Mouse (Mus musculus) liver, postnatal 0 days (tissue): ENCODE measurements around the gene Utp6. TPM values are rescaled to one million over a fixed set of nuclear protein-coding genes. Genes with fewer than 3 reads are reported as not detected.

Experiments
- ATAC-seq: fragments of 200-750 bp; cut with Nextera tagmentation; 2 replicates; pipeline ENCODE4 v1.8.0; 2017; ENCODE audit warnings: mild to moderate bottlenecking, moderate library complexity
- DNase-seq: peaks from one replicate; pipeline ENCODE4 v3.0.0-alpha.2; 2016
- H3K27ac ChIP-seq: fragments of 300-500 bp; sonication (generic); 2 replicates; pipeline ENCODE4 v1.5.1; 2014; ENCODE audit warnings: antibody characterized with exemption, moderate library complexity, mild to moderate bottlenecking, low read depth
- H3K27me3 ChIP-seq: fragments of 300-500 bp; sonication (generic); 2 replicates; pipeline ENCODE4 v1.6.1; 2014; ENCODE audit warnings: low read length, control low read depth, mixed read lengths; ENCODE audit not compliant: insufficient read depth
- H3K36me3 ChIP-seq: fragments of 300-500 bp; sonication (generic); replicated peaks from 2 replicates; pipeline ENCODE4 v1.6.1; 2014; ENCODE audit warnings: mild to moderate bottlenecking, control low read depth, low read length, moderate library complexity, mixed read lengths; ENCODE audit not compliant: insufficient read depth
- H3K4me1 ChIP-seq: fragments of 300-500 bp; sonication (generic); 2 replicates; pipeline ENCODE4 v1.6.1; 2014; ENCODE audit warnings: antibody characterized with exemption, mild to moderate bottlenecking, control low read depth; ENCODE audit not compliant: insufficient read depth
- H3K4me2 ChIP-seq: fragments of 300-500 bp; sonication (generic); 2 replicates; pipeline ENCODE4 v1.6.1; 2014; ENCODE audit warnings: low read depth, mild to moderate bottlenecking, low read length, moderate library complexity, mixed read lengths
- H3K4me3 ChIP-seq: fragments of 300-500 bp; sonication (generic); 2 replicates; pipeline ENCODE4 v1.5.1; 2014; ENCODE audit warnings: low read depth, low read length
- H3K9ac ChIP-seq: fragments of 300-500 bp; sonication (generic); replicated peaks from 2 replicates; pipeline ENCODE4 v1.6.1; 2014; ENCODE audit warnings: mild to moderate bottlenecking, moderate library complexity
- H3K9me3 ChIP-seq: fragments of 300-500 bp; sonication (generic); 2 replicates; pipeline ENCODE4 v1.6.1; 2016; ENCODE audit warnings: mild to moderate bottlenecking, control low read depth, low read length, mixed read lengths
- CTCF ChIP-seq: sonication (generic); IDR thresholded peaks from 2 replicates; pipeline ENCODE4 v1.5.1; 2016; ENCODE audit warnings: antibody characterized with exemption, low read depth
- EP300 ChIP-seq: IDR thresholded peaks from 2 replicates; pipeline ENCODE4 v1.6.1; 2016; ENCODE audit warnings: antibody characterized with exemption, low read depth, mild to moderate bottlenecking
- WGBS: fragments of 180-500 bp; shearing (Covaris S2); extraction: QIAGEN DNeasy Blood & Tissue Kit; methylation state at CpG from one replicate; pipeline ENCODE4 v1.1.7; 2014; ENCODE audit not compliant: insufficient replicate concordance; 5-methylcytosine and 5-hydroxymethylcytosine counted together
- polyA plus RNA-seq: library from polyadenylated mRNA; unstranded; fragments of >200 nt; fragmentation: Nextera tagmentation; extraction: Ambion mirVana; gene quantifications from 2 replicates; pipeline ENCODE4 v1.2.1, GENCODE M21; 2015

Utp6 gene
- polyA plus RNA-seq, 1 experiment from 2014 or later, result 15.1 TPM

DNA sequence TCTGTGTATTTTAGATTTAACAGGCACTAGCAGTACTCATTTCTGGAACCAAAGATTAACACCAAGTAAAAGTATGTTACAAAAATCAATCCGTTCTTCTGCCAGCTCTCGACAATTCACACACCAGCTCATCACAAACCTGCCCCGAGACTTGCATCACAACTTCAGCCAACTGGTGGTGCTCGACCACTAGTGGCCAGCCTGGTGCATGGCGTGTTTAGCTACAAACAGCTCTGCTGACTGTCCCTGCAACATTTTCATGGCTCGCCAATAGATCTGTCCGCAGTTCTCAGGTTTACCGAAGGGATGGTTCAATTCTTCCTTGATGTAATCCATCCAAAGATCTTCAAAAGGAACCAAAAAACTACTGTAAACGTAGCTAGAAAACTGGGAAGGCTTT, 26.4 kb downstream of the Utp6 start:
- TF ChIP-seq CTCF, result 0 out of 2 replicates have a peak, but pooled peaks have one; percentile 4
- TF ChIP-seq EP300, result no peak
- Histone ChIP-seq H3K27me3 (no peaks in the 10 kb centered on the region), H3K9ac (no peak overlapping the region), H3K4me3 (no peak overlapping the region), H3K9me3 (no peaks in the 10 kb centered on the region), H3K27ac (no peak overlapping the region), H3K4me2 (no peak overlapping the region), H3K4me1 (no peaks in the 10 kb centered on the region), H3K36me3 (peaks cover 34% of the 10 kb centered on the region)
- DNase-seq (no peak), ATAC-seq (no peak)
- WGBS, result 80% methylated on average over 9 of the region's 9 CpGs

DNA sequence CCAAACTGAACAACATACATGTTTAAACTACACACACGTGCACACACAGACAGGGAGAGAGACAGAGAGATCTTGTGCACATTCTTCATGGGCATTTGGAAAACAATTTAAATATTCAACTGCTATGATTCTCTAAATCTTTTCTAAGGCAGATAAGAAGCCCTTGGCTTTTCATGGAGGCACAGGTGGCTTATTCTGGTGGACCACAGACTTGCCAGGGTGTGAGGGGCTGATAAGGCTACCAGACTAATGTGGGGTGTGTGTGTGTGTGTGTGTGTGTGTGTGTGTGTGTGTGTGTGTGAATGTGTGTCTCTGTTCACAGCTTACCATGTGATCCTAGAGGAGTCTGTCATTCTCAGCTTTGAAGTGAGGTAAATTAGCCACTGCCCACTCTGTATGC, 39.4 kb downstream of the Utp6 start:
- no peak for DNase-seq
- ATAC-seq, result no peak
- H3K27me3 ChIP-seq, result no peaks in the 10 kb centered on the region
- H3K27ac ChIP-seq, result no peak overlapping the region
- H3K4me1 ChIP-seq, result no peaks in the 10 kb centered on the region
- no peaks in the 10 kb centered on the region for H3K36me3 ChIP-seq
- H3K4me2 ChIP-seq, result no peak overlapping the region
- no peaks in the 10 kb centered on the region for H3K9me3 ChIP-seq
- 72% methylated on average over 1 of the region's 1 CpGs for WGBS
- no peak overlapping the region for H3K4me3 ChIP-seq
- TF ChIP-seq EP300 (no peak), CTCF (no peak)
- no peak overlapping the region for H3K9ac ChIP-seq

DNA sequence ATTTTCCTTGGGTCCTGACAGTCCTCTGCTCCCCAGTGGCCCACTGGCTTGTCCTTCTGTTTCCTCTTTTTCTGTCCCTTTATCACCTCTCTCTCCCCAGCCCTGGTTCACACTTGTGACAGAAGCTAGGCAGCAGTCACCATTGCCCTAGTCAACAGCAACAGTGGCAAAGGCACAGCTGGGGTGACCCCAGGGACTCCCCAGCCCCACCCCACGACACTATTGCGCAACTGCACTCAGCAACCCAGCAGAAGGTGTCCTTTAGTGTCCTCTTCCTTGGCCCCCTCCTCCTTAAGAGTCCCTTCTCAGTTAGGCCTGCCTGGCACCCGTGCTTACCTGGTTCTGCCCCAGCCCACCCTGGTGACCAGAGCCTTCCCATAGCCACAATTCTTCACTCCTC, 40.0 kb downstream of the Utp6 start:
- 42% methylated on average over 3 of the region's 3 CpGs for WGBS
- DNase-seq, result peak; percentile 22

DNA sequence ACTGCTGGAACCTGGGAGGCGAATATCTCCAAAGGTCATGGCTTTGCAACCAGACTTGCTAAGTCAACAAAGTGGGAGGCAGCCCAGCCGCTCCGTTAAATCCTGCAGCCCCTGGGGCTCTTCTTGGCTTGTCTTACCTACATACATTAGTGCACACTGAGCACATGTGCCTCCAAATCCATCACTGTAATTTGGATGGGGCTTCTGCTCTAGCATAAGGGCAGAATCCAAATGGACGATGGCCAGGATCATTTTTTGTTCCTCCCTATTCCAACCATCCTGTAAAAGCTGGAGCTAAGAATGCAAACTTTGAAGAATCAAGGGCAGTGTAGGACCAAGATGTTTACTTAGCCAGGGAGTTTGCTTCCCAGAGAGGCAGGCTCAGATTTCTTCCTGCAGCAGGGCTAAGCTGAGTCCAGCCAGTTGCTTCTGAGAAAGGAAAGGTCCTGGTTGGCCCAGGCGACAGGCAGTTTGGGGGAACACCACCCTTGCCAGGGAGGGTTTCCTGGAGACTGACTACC, 41.6 kb downstream of the Utp6 start:
- no peaks in the 10 kb centered on the region for H3K4me1 ChIP-seq
- no peak overlapping the region for H3K4me3 ChIP-seq
- no peaks in the 10 kb centered on the region for H3K36me3 ChIP-seq
- 60% methylated on average over 5 of the region's 5 CpGs for WGBS
- no peak overlapping the region for H3K4me2 ChIP-seq
- TF ChIP-seq EP300 (no peak), CTCF (no peak)
- ATAC-seq, result no peak
- H3K9me3 ChIP-seq, result no peaks in the 10 kb centered on the region
- no peak overlapping the region for H3K27ac ChIP-seq
- no peak overlapping the region for H3K9ac ChIP-seq
- no peak for DNase-seq
- H3K27me3 ChIP-seq, result no peaks in the 10 kb centered on the region

More for the DNA sequence above, 40.0 kb downstream of the Utp6 start:
- no peaks in the 10 kb centered on the region for H3K4me1 ChIP-seq
- no peak overlapping the region for H3K27ac ChIP-seq
- ATAC-seq, result no peak
- no peaks in the 10 kb centered on the region for H3K27me3 ChIP-seq
- no peaks in the 10 kb centered on the region for H3K9me3 ChIP-seq
- no peak overlapping the region for H3K9ac ChIP-seq
- H3K4me2 ChIP-seq, result no peak overlapping the region
- TF ChIP-seq CTCF, result peak; percentile 5; the same call in 1 of the 2 replicates
- no peak for TF ChIP-seq EP300
- no peaks in the 10 kb centered on the region for H3K36me3 ChIP-seq
- H3K4me3 ChIP-seq, result no peak overlapping the region

DNA sequence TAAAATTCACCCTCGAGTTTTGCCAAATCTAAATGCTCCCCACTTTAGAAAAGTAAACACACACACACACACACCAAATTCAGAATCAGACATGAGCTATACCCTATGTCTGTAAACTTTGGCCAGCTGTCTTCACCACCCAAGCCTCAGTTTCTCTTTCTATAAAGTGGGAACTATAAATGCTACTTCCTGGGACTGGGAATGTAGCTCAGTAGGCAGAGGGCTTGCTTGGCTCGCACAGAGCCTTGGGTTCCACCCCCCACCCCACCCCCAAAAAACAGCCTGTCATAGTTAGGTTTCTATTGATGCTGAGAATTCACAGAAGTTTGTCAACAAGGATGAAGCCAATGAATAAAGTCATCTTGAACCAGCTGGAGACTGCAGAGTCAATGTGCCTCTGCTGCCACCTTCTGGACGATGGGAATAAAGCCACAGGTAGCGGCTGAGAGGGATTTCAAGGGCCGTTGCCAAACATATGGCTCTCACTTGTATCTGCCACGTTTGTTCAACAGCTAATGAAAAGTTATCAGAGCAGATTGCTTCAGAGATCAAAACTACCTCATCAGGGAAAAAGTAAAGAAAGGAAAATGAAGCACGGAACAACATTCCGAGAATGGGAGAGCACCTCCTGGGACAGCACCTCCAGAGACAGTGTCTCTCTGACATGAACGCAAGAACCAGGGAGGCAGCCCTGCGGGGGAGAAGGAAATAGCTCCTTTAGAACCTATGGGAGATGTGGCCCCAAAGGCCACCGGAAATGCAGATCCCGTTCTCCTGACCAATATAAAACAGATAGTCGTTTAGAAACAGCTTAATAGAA, 42.3 kb downstream of the Utp6 start:
- DNase-seq (peak; percentile 84), ATAC-seq (peak; percentile 76)
- Histone ChIP-seq H3K9ac (no peak overlapping the region), H3K9me3 (no peaks in the 10 kb centered on the region), H3K4me2 (no peak overlapping the region), H3K27me3 (no peaks in the 10 kb centered on the region), H3K36me3 (no peaks in the 10 kb centered on the region), H3K27ac (no peak overlapping the region), H3K4me3 (no peak overlapping the region), H3K4me1 (no peaks in the 10 kb centered on the region)
- 22% methylated on average over 13 of the region's 13 CpGs for WGBS
- TF ChIP-seq CTCF (peak; percentile 97), EP300 (no peak)

DNA sequence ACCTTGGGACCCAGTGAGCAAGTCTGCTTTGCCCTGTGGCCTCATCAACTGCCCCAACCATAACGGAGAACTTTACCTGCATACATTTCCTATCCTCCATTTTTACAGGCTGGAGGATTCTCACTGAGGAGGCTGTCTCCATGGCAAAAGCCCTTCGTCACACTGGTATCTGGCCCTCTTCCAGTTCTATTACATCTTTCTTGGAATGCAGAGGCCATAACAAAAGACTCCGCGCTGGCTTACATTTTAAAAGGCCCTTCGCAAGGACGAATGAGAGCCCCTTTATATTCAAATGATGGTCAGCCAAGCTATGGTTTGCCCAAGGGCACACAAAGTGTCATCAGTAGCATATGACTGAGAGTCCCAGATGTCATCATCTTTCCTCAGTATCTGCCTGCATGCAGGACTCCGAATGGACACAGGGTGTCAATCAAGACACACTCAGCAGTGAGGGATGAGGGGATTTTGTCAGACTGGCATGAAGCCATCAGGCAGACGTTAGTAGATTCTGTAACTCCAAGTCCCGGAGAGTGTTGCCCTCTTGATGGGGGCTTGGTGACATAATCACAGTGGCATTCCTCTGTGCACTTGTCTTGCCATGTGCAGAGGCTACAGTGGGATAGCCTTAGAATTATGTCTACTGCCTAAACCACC, 46.4 kb downstream of the Utp6 start:
- ATAC-seq, result no peak
- no peak for TF ChIP-seq EP300
- TF ChIP-seq CTCF, result no peak
- 75% methylated on average over 9 of the region's 9 CpGs for WGBS
- Histone ChIP-seq H3K36me3 (no peaks in the 10 kb centered on the region), H3K27ac (no peak overlapping the region), H3K27me3 (no peaks in the 10 kb centered on the region), H3K4me2 (no peak overlapping the region), H3K4me1 (no peaks in the 10 kb centered on the region), H3K9me3 (no peaks in the 10 kb centered on the region), H3K4me3 (no peak overlapping the region), H3K9ac (no peak overlapping the region)
- no peak for DNase-seq
